Mouse (Mus musculus) stomach, postnatal 0 days (tissue): Measurements from ENCODE around the gene Sema3g. TPM values are rescaled to one million over a fixed set of nuclear protein-coding genes. Genes with fewer than 3 reads are reported as not detected.
A peak's percentile ranks its signal among the peaks of the same experiment; 100 is the strongest.

Experiments used
- ATAC-seq: fragments of 200-750 bp; cut with Nextera tagmentation; 2 replicates; pipeline ENCODE4 v1.8.0; 2017; ENCODE audit not compliant: low FRiP score, low TSS enrichment
- DNase-seq: peaks from one replicate; pipeline ENCODE4 v3.0.0-alpha.2; 2016; ENCODE audit warnings: low spot score
- H3K27ac ChIP-seq: fragments of 300-500 bp; sonication (generic); replicated peaks from 2 replicates; pipeline ENCODE4 v1.5.1; 2014; ENCODE audit warnings: mild to moderate bottlenecking, control low read depth
- H3K27me3 ChIP-seq: fragments of 300-500 bp; sonication (generic); 2 replicates; pipeline ENCODE4 v1.6.1; 2014; ENCODE audit warnings: low read length; ENCODE audit not compliant: control insufficient read depth, insufficient read depth
- H3K36me3 ChIP-seq: fragments of 300-500 bp; sonication (generic); 2 replicates; pipeline ENCODE4 v1.6.1; 2014; ENCODE audit warnings: low read length, mixed read lengths; ENCODE audit not compliant: control insufficient read depth, insufficient read depth
- H3K4me1 ChIP-seq: fragments of 300-500 bp; sonication (generic); replicated peaks from 2 replicates; pipeline ENCODE4 v1.6.1; 2014; ENCODE audit warnings: antibody characterized with exemption; ENCODE audit not compliant: control insufficient read depth, insufficient read depth
- H3K4me2 ChIP-seq: fragments of 300-500 bp; sonication (generic); replicated peaks from 2 replicates; pipeline ENCODE4 v1.6.1; 2014; ENCODE audit warnings: low read depth, mild to moderate bottlenecking, control low read depth, moderate library complexity
- H3K4me3 ChIP-seq: fragments of 300-500 bp; sonication (generic); 2 replicates; pipeline ENCODE4 v1.5.1; 2014; ENCODE audit warnings: low read depth, low read length, control low read depth
- H3K9ac ChIP-seq: fragments of 300-500 bp; sonication (generic); 2 replicates; pipeline ENCODE4 v1.6.1; 2014; ENCODE audit warnings: mild to moderate bottlenecking, low read length, control low read depth, mixed read lengths
- H3K9me3 ChIP-seq: fragments of 300-500 bp; sonication (generic); 2 replicates; pipeline ENCODE4 v1.6.1; 2016; ENCODE audit warnings: low read length; ENCODE audit not compliant: control insufficient read depth
- CTCF ChIP-seq: IDR thresholded peaks from 2 replicates; pipeline ENCODE4 v1.5.1; 2016; ENCODE audit warnings: antibody characterized with exemption, low read depth, mild to moderate bottlenecking, moderate library complexity
- EP300 ChIP-seq: optimal IDR thresholded peaks from 2 replicates; pipeline ENCODE3; 2016; ENCODE audit warnings: antibody characterized with exemption
- WGBS: fragments of 180-500 bp; shearing (Covaris S2); extraction: QIAGEN DNeasy Blood & Tissue Kit; methylation state at CpG from one replicate; pipeline ENCODE4 v1.1.7; 2014; 5-methylcytosine and 5-hydroxymethylcytosine counted together
- polyA plus RNA-seq: library from polyadenylated mRNA; unstranded; fragments of >200 nt; fragmentation: Nextera tagmentation; extraction: Ambion mirVana; gene quantifications from 2 replicates; pipeline ENCODE4 v1.2.1, GENCODE M21; 2015

Gene Sema3g
- polyA plus RNA-seq, 1 experiment from 2014 or later, result 0.38 TPM

DNA sequence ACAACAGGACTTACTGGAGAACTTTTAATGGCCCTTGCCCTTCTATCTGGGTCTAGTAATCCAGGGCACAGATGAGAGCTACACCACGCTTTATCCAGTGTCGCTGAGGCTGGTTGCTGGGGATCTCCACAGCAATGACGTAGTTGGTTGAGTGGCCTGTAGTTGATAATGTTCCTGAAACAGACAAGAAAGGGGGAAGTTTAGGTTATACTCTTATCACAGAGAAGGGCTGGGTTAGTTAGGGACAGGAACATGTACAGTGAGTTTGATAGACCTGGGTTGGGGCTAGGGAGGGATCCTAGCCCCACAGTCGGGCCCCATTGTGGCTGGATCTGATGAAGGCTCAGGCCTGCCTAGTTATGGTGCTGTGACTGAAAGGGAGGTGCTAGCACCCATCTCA is 42.7 kb downstream of the Sema3g start:
- H3K36me3 ChIP-seq, result peaks cover 44% of the 10 kb centered on the region

DNA sequence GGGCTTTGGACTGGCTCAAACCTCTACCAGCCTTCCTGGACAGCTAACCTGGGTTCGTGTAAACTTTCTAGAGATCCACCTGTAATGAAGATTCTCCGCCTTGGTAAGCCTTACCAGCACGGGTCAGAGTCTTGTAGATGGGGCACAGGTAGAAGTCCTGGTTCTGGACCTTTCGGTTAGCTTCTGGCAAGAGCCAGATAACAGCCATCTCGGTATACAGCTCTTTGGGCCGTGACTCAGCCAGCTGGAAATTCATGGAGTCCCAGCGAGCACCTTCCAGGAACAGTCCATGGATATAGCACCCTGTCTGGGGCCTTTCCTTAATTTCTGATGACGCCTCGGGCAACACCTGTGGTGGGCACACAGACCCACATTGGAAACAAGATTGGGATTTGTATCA is 43.3 kb downstream of the Sema3g start:
- H3K9ac ChIP-seq, result no peak overlapping the region
- peaks cover 40% of the 10 kb centered on the region for H3K36me3 ChIP-seq
- 92% methylated on average over 9 of the region's 9 CpGs for WGBS
- DNase-seq (no peak), ATAC-seq (no peak)
- H3K9me3 ChIP-seq, result no peaks in the 10 kb centered on the region
- H3K27me3 ChIP-seq, result no peaks in the 10 kb centered on the region
- H3K4me2 ChIP-seq, result no peak overlapping the region
- no peak for TF ChIP-seq EP300
- TF ChIP-seq CTCF, result no peak
- no peaks in the 10 kb centered on the region for H3K4me1 ChIP-seq
- no peak overlapping the region for H3K4me3 ChIP-seq
- no peak overlapping the region for H3K27ac ChIP-seq

More for the DNA sequence above, 42.7 kb downstream of the Sema3g start:
- Histone ChIP-seq H3K27ac (no peak overlapping the region), H3K9me3 (no peaks in the 10 kb centered on the region), H3K4me3 (no peak overlapping the region), H3K4me1 (no peaks in the 10 kb centered on the region), H3K9ac (no peak overlapping the region), H3K4me2 (no peak overlapping the region), H3K27me3 (no peaks in the 10 kb centered on the region)
- 95% methylated on average over 4 of the region's 4 CpGs for WGBS
- TF ChIP-seq EP300, result no peak
- no peak for TF ChIP-seq CTCF
- ATAC-seq (no peak), DNase-seq (no peak)

DNA sequence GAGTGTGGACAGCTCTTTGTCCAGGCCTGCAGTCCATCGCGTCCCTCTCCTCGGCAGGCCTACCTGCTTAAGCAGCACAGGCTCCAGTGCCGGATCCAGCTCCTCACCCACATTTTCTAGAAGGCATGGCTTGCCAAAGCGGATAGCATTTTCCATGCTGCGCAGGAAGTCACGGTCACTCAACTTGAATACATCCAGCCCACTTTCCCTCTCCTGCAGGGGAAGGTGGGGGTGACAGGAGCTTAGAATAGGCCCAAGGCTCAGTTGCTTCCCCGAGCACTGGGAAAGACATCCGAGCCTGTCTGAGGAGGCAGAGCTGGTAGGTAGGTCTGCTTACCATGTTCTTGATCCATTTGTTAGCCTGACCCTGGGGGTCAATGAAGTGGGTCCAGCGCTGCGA is 50.0 kb downstream of the Sema3g start:
- Histone ChIP-seq H3K36me3 (no peaks in the 10 kb centered on the region), H3K9me3 (no peaks in the 10 kb centered on the region), H3K4me3 (no peak overlapping the region), H3K9ac (no peak overlapping the region), H3K4me1 (peaks cover 2% of the 10 kb centered on the region; the same call in 1 of the 2 replicates), H3K27ac (no peak overlapping the region), H3K4me2 (no peak overlapping the region), H3K27me3 (no peaks in the 10 kb centered on the region)
- 81% methylated on average over 11 of the region's 11 CpGs for WGBS
- DNase-seq (no peak), ATAC-seq (no peak)
- TF ChIP-seq EP300 (no peak), CTCF (no peak)

DNA sequence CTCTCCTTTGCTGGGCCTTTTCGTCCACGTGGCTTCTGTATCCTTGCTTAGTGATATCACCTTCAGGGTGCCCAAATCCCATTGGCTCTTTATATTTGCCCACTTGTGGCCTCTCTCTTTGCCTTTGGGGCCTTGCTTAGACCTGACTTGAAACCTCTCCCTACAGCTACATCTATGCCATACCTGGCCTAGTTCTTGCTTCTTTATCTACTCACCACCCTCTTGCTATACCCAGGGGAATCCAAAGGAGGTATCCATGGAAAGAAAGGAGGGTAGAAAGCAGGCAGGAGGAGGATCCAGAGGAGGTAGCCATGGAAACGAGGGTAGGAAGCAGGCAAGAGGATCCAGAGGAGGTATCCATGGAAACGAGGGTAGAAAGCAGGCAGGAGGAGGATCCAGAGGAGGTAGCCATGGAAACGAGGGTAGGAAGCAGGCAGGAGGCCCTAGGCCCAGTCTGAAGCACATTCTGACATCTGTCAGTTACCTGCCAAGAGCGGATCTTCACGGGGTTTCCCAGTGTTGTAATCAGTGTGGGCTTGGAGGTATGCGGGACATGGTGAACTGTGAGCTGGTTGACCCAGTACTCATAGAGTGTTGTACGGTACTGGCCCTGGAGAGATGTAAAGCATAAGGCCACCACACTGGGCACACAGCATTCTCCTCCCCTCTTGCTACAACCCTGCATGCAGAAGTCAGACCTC is 50.8 kb downstream of the Sema3g start:
- H3K9me3 ChIP-seq, result no peaks in the 10 kb centered on the region
- ATAC-seq (no peak), DNase-seq (no peak)
- no peaks in the 10 kb centered on the region for H3K36me3 ChIP-seq
- H3K27me3 ChIP-seq, result no peaks in the 10 kb centered on the region
- peak overlapping the region; percentile 51; the same call in 1 of the 2 replicates for H3K9ac ChIP-seq
- H3K27ac ChIP-seq, result no peak overlapping the region
- TF ChIP-seq EP300 (no peak), CTCF (no peak)
- H3K4me3 ChIP-seq, result no peak overlapping the region
- 69% methylated on average over 9 of the region's 9 CpGs for WGBS
- H3K4me1 ChIP-seq, result peaks cover 2% of the 10 kb centered on the region; the same call in 1 of the 2 replicates
- H3K4me2 ChIP-seq, result no peak overlapping the region

DNA sequence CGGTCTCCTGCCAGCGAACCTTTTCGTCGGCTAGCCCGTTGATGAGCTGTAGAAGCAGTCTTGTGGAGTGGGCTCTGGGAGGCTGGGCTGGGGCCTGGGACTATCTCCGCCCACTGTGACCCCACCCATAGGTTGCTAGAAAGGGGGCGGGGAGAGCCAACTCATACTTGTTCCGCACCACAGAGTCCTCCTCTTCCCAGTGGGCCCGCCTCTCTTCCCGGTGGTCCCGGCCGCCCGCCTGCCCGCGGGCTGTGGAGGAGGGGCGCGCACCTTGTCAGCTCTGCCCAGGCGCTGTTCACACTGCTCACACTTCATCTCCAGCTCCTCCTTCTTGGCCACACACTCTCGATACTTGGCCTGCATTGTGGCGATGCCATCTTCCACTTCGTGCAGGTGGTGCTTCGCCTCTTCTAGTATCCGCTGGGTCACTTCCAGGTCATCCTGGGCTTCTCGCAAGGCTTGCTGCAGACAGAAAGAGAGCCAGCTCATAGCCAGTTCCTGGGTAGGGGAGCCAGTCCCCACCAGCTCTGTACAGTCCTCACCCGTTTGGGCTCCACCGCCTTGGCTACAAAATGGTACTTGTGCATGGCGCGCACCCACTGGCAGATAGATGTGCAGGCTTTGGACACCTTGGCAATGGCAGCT is 51.9 kb downstream of the Sema3g start:
- Histone ChIP-seq H3K9me3 (no peaks in the 10 kb centered on the region), H3K27me3 (no peaks in the 10 kb centered on the region), H3K27ac (no peak overlapping the region), H3K4me3 (peak overlapping the region; percentile 31), H3K4me1 (peaks cover 2% of the 10 kb centered on the region; the same call in 1 of the 2 replicates), H3K36me3 (no peaks in the 10 kb centered on the region), H3K4me2 (peak overlapping the region; percentile 62), H3K9ac (peak overlapping the region; percentile 51)
- DNase-seq, result peak; percentile 66
- 15% methylated on average over 25 of the region's 28 CpGs for WGBS
- ATAC-seq, result peak; percentile 57; the same call in 1 of the 2 replicates
- no peak for TF ChIP-seq EP300
- TF ChIP-seq CTCF, result no peak

DNA sequence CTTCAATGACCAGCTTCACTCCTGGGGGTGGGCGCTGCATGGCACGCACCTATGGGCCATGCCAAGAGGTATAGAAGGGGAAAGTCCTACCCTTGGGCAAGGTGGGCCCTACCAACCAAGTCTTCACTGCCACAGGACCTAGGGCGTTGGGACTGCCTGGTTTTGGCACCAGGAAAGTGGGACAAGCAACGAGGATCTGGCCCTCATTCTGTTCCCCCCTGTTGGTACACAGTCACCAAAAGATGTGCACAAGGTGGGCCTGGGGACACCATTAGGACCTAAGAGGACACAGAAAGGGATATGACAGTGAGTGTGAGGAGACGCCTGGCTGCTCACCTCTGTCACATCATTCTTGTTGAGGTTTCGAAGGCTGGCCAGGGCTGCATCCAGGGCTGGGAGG is 53.5 kb downstream of the Sema3g start:
- Histone ChIP-seq H3K4me3 (no peak overlapping the region), H3K27ac (no peak overlapping the region), H3K36me3 (no peaks in the 10 kb centered on the region), H3K27me3 (no peaks in the 10 kb centered on the region), H3K9me3 (no peaks in the 10 kb centered on the region), H3K4me2 (no peak overlapping the region), H3K9ac (no peak overlapping the region), H3K4me1 (peaks cover 2% of the 10 kb centered on the region; the same call in 1 of the 2 replicates)
- ATAC-seq, result no peak
- TF ChIP-seq EP300 (no peak), CTCF (no peak)
- 88% methylated on average over 6 of the region's 6 CpGs for WGBS
- DNase-seq, result no peak
